Mouse (Mus musculus) adrenal gland, postnatal 14 days (tissue): ENCODE results near the gene C1rl. TPM values are rescaled to one million over a fixed set of nuclear protein-coding genes. Genes with fewer than 3 reads are reported as not detected.

Experiments used
- total RNA-seq: library from RNA; stranded (reverse); gene quantifications from 2 replicates; pipeline ENCODE4 v1.2.3, GENCODE M21; 2021

Gene C1rl
- total RNA-seq, 1 experiment from 2014 or later, result 17.6 TPM

Other genes with a start within 250 kb of the C1rl start
- 13.1 and 18.3 TPM in 2 replicates for gene Cd163, start 188.5 kb upstream of the C1rl start, total RNA-seq
- 99.4 and 106 TPM in 2 replicates for gene Pex5, start 78.0 kb upstream of the C1rl start, total RNA-seq
- 87.3 and 118 TPM in 2 replicates for gene Clstn3, start 28.3 kb upstream of the C1rl start, total RNA-seq
- 34.4 and 39.6 TPM in 2 replicates for gene C1ra, start 19.3 kb downstream of the C1rl start, total RNA-seq
- 51.8 and 66.5 TPM in 2 replicates for gene C1s1, start 49.2 kb downstream of the C1rl start, total RNA-seq
- 3.1 and 6.0 TPM in 2 replicates for gene C1rb, start 77.2 kb downstream of the C1rl start, total RNA-seq
- 2.7 and 2.9 TPM in 2 replicates for gene C1s2, start 143.0 kb downstream of the C1rl start, total RNA-seq
- gene Lpcat3, start 169.9 kb downstream of the C1rl start, total RNA-seq, result 78.0 and 82.3 TPM in 2 replicates
- 79.7 and 87.9 TPM in 2 replicates for gene Emg1, start 219.1 kb downstream of the C1rl start, total RNA-seq
- 392 and 412 TPM in 2 replicates for gene Phb2, start 219.2 kb downstream of the C1rl start, total RNA-seq
- gene Ptpn6, start 245.6 kb downstream of the C1rl start, total RNA-seq, result 7.3 and 23.1 TPM in 2 replicates
- 338 and 346 TPM in 2 replicates for gene Grcc10, start 248.3 kb downstream of the C1rl start, total RNA-seq